Mouse (Mus musculus) E14TG2a.4 (cell line): ENCODE measurements around the gene Gfm1.

Source experiments
- H3K27me3 ChIP-seq: 2 replicates; pipeline ENCODE4 v1.6.1; 2014; ENCODE audit warnings: low read length, control low read depth; ENCODE audit not compliant: insufficient read depth
- H3K36me3 ChIP-seq: 2 replicates; pipeline ENCODE4 v1.6.1; 2014; ENCODE audit warnings: low read length, control low read depth; ENCODE audit not compliant: insufficient read depth
- H3K4me1 ChIP-seq: replicated peaks from 2 replicates; pipeline ENCODE4 v1.6.1; 2014; ENCODE audit warnings: low read depth, low read length, control low read depth
- H3K4me3 ChIP-seq: replicated peaks from 2 replicates; pipeline ENCODE4 v1.5.1; 2014; ENCODE audit warnings: mild to moderate bottlenecking, low read length
- H3K9me3 ChIP-seq: 2 replicates; pipeline ENCODE4 v1.6.1; 2014; ENCODE audit warnings: low read length, control low read depth
- CTCF ChIP-seq: conservative IDR thresholded peaks from 2 replicates; pipeline ENCODE4 v1.5.1; 2014; ENCODE audit warnings: low read length
- NANOG ChIP-seq: IDR thresholded peaks from 2 replicates; pipeline ENCODE4 v1.6.1; 2014; ENCODE audit warnings: borderline replicate concordance, low read length, mixed read lengths
- POU5F1 ChIP-seq: IDR thresholded peaks from 2 replicates; pipeline ENCODE4 v1.6.1; 2014; ENCODE audit warnings: low read length, borderline replicate concordance

Gene Gfm1

GRCm38 (mm10) chr3:67429999-67430380 is at the start of gene Gfm1:
Gene Gfm1, plus strand, starts transcription at chr3:67430096.
- peak within 1 kb of the TSS; percentile 98 for H3K4me3 ChIP-seq
- no peaks in the 10 kb centered on the region for H3K27me3 ChIP-seq
- peaks cover 33% of the 10 kb centered on the region for H3K9me3 ChIP-seq
- peaks cover 13% of the 10 kb centered on the region for H3K4me1 ChIP-seq
- TF ChIP-seq CTCF (peak; percentile 67), POU5F1 (no peak)
- H3K36me3 ChIP-seq: peaks cover 34% of the 10 kb centered on the region

- Histone ChIP-seq H3K27me3 (no peaks in the 10 kb centered on the region), H3K36me3 (peaks cover 29% of the 10 kb centered on the region), H3K4me1 (peaks cover 13% of the 10 kb centered on the region), H3K4me3 (peak overlapping the region; percentile 98), H3K9me3 (peaks cover 33% of the 10 kb centered on the region)
- TF ChIP-seq NANOG: no peak
- TF ChIP-seq POU5F1: no peak
- TF ChIP-seq CTCF: no peak
Measured at GRCm38 (mm10) chr3:67429338-67429998, 428 bp upstream of the Gfm1 start.

GRCm38 (mm10) chr3:67434011-67434410 is 4.1 kb downstream of the Gfm1 start:
- TF ChIP-seq NANOG: no peak
- TF ChIP-seq POU5F1: no peak
- TF ChIP-seq CTCF: no peak
- no peak overlapping the region for H3K4me3 ChIP-seq
- no peaks in the 10 kb centered on the region for H3K27me3 ChIP-seq
- no peaks in the 10 kb centered on the region for H3K9me3 ChIP-seq
- H3K4me1 ChIP-seq: peaks cover 13% of the 10 kb centered on the region
- peaks cover 72% of the 10 kb centered on the region for H3K36me3 ChIP-seq

GRCm38 (mm10) chr3:67447143-67447542 is 17.2 kb downstream of the Gfm1 start:
- Histone ChIP-seq H3K36me3 (peaks cover 77% of the 10 kb centered on the region), H3K4me1 (peaks cover 28% of the 10 kb centered on the region), H3K9me3 (peaks cover 15% of the 10 kb centered on the region), H3K4me3 (no peak overlapping the region), H3K27me3 (no peaks in the 10 kb centered on the region)
- TF ChIP-seq NANOG: no peak
- peak; percentile 53 for TF ChIP-seq CTCF
- TF ChIP-seq POU5F1: no peak

- no peaks in the 10 kb centered on the region for H3K9me3 ChIP-seq
- H3K4me1 ChIP-seq: peaks cover 28% of the 10 kb centered on the region
- H3K4me3 ChIP-seq: peak overlapping the region; percentile 60
- H3K27me3 ChIP-seq: no peaks in the 10 kb centered on the region
- TF ChIP-seq NANOG (no peak), POU5F1 (no peak)
- H3K36me3 ChIP-seq: peaks cover 74% of the 10 kb centered on the region
Measured at GRCm38 (mm10) chr3:67449660-67450059, 19.8 kb downstream of the Gfm1 start.

- Histone ChIP-seq H3K4me1 (peaks cover 31% of the 10 kb centered on the region), H3K9me3 (no peaks in the 10 kb centered on the region), H3K4me3 (no peak overlapping the region), H3K27me3 (no peaks in the 10 kb centered on the region), H3K36me3 (peaks cover 74% of the 10 kb centered on the region)
- TF ChIP-seq CTCF (no peak), POU5F1 (no peak), NANOG (no peak)
Measured at GRCm38 (mm10) chr3:67450601-67451210, 20.8 kb downstream of the Gfm1 start.

- no peak overlapping the region for H3K4me3 ChIP-seq
Measured at GRCm38 (mm10) chr3:67459881-67460280, 30.0 kb downstream of the Gfm1 start.

GRCm38 (mm10) chr3:67462015-67462414 is 32.1 kb downstream of the Gfm1 start:
- Histone ChIP-seq H3K4me1 (peaks cover 43% of the 10 kb centered on the region), H3K9me3 (no peaks in the 10 kb centered on the region), H3K27me3 (no peaks in the 10 kb centered on the region), H3K4me3 (no peak overlapping the region), H3K36me3 (peaks cover 61% of the 10 kb centered on the region)
- TF ChIP-seq NANOG (no peak), POU5F1 (no peak), CTCF (no peak)

More at GRCm38 (mm10) chr3:67459881-67460280, 30.0 kb downstream of the Gfm1 start:
- peaks cover 72% of the 10 kb centered on the region for H3K36me3 ChIP-seq
- H3K27me3 ChIP-seq: no peaks in the 10 kb centered on the region
- TF ChIP-seq NANOG (no peak), POU5F1 (no peak), CTCF (no peak)
- H3K4me1 ChIP-seq: peaks cover 33% of the 10 kb centered on the region
- no peaks in the 10 kb centered on the region for H3K9me3 ChIP-seq
